25 mouse cellular contexts compared by ENCODE assay signal in genomic region chr17:45798456-45798855, GRCm38 (mm10).
DNase-seq lines count a peak whose midpoint lies in the region; ATAC-seq and TF ChIP-seq lines count a peak whose summit lies in the region.
"Had no signal": no experiment of that assay in that cellular context is flagged by ENCODE, and none has a peak within 500 bp of the region (broad histone marks: within the 10 kb centered on the region; RNA-seq: fewer than 3 reads in every experiment).

No protein-coding gene starts in this region.

- H3K27ac ChIP-seq in heart, adult 2 months: no peak overlapping the region
- H3K27ac ChIP-seq in lung, postnatal 0 days (ENCODE audit: low read length): no peak overlapping the region
- H3K27ac ChIP-seq in hindbrain, embryonic 13.5 days: no peak overlapping the region
- H3K27ac ChIP-seq: embryonic facial prominence, embryonic 10.5 days; forebrain, embryonic 12.5 days; heart, embryonic 15.5 days; hindbrain, embryonic 15.5 days; layer of hippocampus, adult 2 months; limb, embryonic 13.5 days; liver, embryonic 12.5 days; midbrain, embryonic 15.5 days; stomach, embryonic 15.5 days had no signal

- ATAC-seq in lung, postnatal 0 days: peak; percentile 83
- ATAC-seq in erythroid progenitor cell, adult 5-6 weeks (replicated peaks; ENCODE audit: low FRiP score, poor library complexity, severe bottlenecking): no peak
- ATAC-seq in hindbrain, embryonic 13.5 days (ENCODE audit: low FRiP score): no peak
- ATAC-seq: liver, embryonic 12.5 days; midbrain, embryonic 15.5 days had no signal

- H3K4me3 ChIP-seq in heart, adult 2 months: no peak overlapping the region
- H3K4me3 ChIP-seq in lung, postnatal 0 days (ENCODE audit: low read depth, low read length): no peak overlapping the region
- H3K4me3 ChIP-seq in hindbrain, embryonic 13.5 days: no peak overlapping the region
- H3K4me3 ChIP-seq: embryonic facial prominence, embryonic 10.5 days; forebrain, embryonic 12.5 days; heart, embryonic 15.5 days; hindbrain, embryonic 15.5 days; layer of hippocampus, adult 2 months; limb, embryonic 13.5 days; liver, embryonic 12.5 days; midbrain, embryonic 15.5 days; stomach, embryonic 15.5 days had no signal

- H3K4me1 ChIP-seq in heart, adult 2 months (ENCODE audit: control insufficient read depth, insufficient read depth, low read length): no peaks in the 10 kb centered on the region
- no peaks in the 10 kb centered on the region for H3K4me1 ChIP-seq in lung, postnatal 0 days (ENCODE audit: insufficient read depth, low read depth, low read length)
- H3K4me1 ChIP-seq in hindbrain, embryonic 13.5 days (replicated peaks): no peaks in the 10 kb centered on the region
- H3K4me1 ChIP-seq: forebrain, embryonic 12.5 days; hindbrain, embryonic 15.5 days; liver, embryonic 12.5 days; midbrain, embryonic 15.5 days; stomach, embryonic 15.5 days had no signal

- H3K4me2 ChIP-seq in lung, postnatal 0 days (replicated peaks; ENCODE audit: low read depth, low read length): no peak overlapping the region
- H3K4me2 ChIP-seq in hindbrain, embryonic 13.5 days: no peak overlapping the region
- H3K4me2 ChIP-seq: forebrain, embryonic 12.5 days; heart, embryonic 15.5 days; hindbrain, embryonic 15.5 days; limb, embryonic 13.5 days; liver, embryonic 12.5 days; lung, embryonic 14.5 days; midbrain, embryonic 15.5 days; stomach, embryonic 15.5 days had no signal

- H3K9ac ChIP-seq in heart, adult 2 months (ENCODE audit: low read depth, low read length): no peak overlapping the region
- H3K9ac ChIP-seq in lung, postnatal 0 days (replicated peaks; ENCODE audit: low read depth): no peak overlapping the region
- no peak overlapping the region for H3K9ac ChIP-seq in hindbrain, embryonic 13.5 days
- H3K9ac ChIP-seq: forebrain, embryonic 12.5 days; heart, embryonic 15.5 days; hindbrain, embryonic 15.5 days; limb, embryonic 13.5 days; liver, embryonic 12.5 days; lung, embryonic 14.5 days; midbrain, embryonic 15.5 days; stomach, embryonic 15.5 days had no signal

- no peaks in the 10 kb centered on the region for H3K79me2 ChIP-seq in heart, adult 2 months (replicated peaks; ENCODE audit: control insufficient read depth, insufficient read depth, low read length)

- H3K36me3 ChIP-seq in heart, adult 2 months (ENCODE audit: control insufficient read depth, insufficient read depth, low read length): no peaks in the 10 kb centered on the region
- no peaks in the 10 kb centered on the region for H3K36me3 ChIP-seq in lung, postnatal 0 days (ENCODE audit: insufficient read depth, low read length)
- no peaks in the 10 kb centered on the region for H3K36me3 ChIP-seq in hindbrain, embryonic 13.5 days
- H3K36me3 ChIP-seq: forebrain, embryonic 12.5 days; heart, embryonic 15.5 days; hindbrain, embryonic 15.5 days; limb, embryonic 13.5 days; liver, embryonic 12.5 days; midbrain, embryonic 15.5 days; stomach, embryonic 15.5 days had no signal

- WGBS in heart, adult 2 months: 55% methylated on average over 8 of the region's 8 CpGs
- WGBS in lung, postnatal 0 days: 63% methylated on average over 8 of the region's 8 CpGs
- WGBS in hindbrain, embryonic 13.5 days: 83% methylated on average over 8 of the region's 8 CpGs

- TF ChIP-seq POLR2A in heart, adult 2 months (IDR thresholded peaks at IDR 0.05; ENCODE audit: insufficient read depth, low read depth, low read length): no peak

- TF ChIP-seq EP300 in heart, adult 2 months (IDR thresholded peaks at IDR 0.05; ENCODE audit: insufficient read depth, low read depth, low read length): 0 out of 2 replicates have a peak, but pooled peaks have one; percentile 8
- TF ChIP-seq EP300 in lung, postnatal 0 days (IDR thresholded peaks at IDR 0.05): peak; percentile 37; the same call in 1 of the 2 replicates

- H3K27me3 ChIP-seq in heart, adult 2 months (ENCODE audit: control insufficient read depth, insufficient read depth, low read length): no peaks in the 10 kb centered on the region
- no peaks in the 10 kb centered on the region for H3K27me3 ChIP-seq in lung, postnatal 0 days (replicated peaks; ENCODE audit: insufficient read depth, low read length)
- H3K27me3 ChIP-seq in hindbrain, embryonic 13.5 days: no peaks in the 10 kb centered on the region
- H3K27me3 ChIP-seq: forebrain, embryonic 12.5 days; hindbrain, embryonic 15.5 days; limb, embryonic 13.5 days; midbrain, embryonic 15.5 days; stomach, embryonic 15.5 days had no signal

- peak in 1 of 2 experiments; percentile 34 for DNase-seq in heart, adult 2 months
- no peak for DNase-seq in heart, postnatal 25 days (ENCODE audit: low spot score)
- DNase-seq in adipocyte (ENCODE audit: low spot score): peak; percentile 39
- peak; percentile 72 for DNase-seq in lung, postnatal 0 days (ENCODE audit: low spot score)
- peak; percentile 84 for DNase-seq in skeletal muscle tissue, adult 2 months (ENCODE audit: low read depth, low spot score)
- DNase-seq: adrenal gland, postnatal 14 days; cerebellum, adult 9-10 months; heart, postnatal 4 days; kidney, adult 2 months; kidney, postnatal 14 days; lung, embryonic 14.5 days; right cerebral cortex, postnatal 4 days; thymus, adult 18-20 months; thymus, postnatal 36 days had no signal

- TF ChIP-seq CTCF in heart, adult 2 months (IDR thresholded peaks at IDR 0.05): no peak
- no peak for TF ChIP-seq CTCF in lung, postnatal 0 days (IDR thresholded peaks at IDR 0.05)

- H3K9me3 ChIP-seq in lung, postnatal 0 days (ENCODE audit: low read length): no peaks in the 10 kb centered on the region
- H3K9me3 ChIP-seq in hindbrain, embryonic 13.5 days: no peaks in the 10 kb centered on the region
- H3K9me3 ChIP-seq: heart, embryonic 15.5 days; hindbrain, embryonic 15.5 days; midbrain, embryonic 15.5 days; stomach, embryonic 15.5 days had no signal

- intact Hi-C loops in heart, adult 2 months (cut with DNase I): no loop called here
- intact Hi-C loops in heart, postnatal 25 days (cut with DNase I): no loop called here
